Mouse (Mus musculus) midbrain, postnatal 0 days (tissue): ENCODE measurements around the gene Srf. TPM values are rescaled to one million over a fixed set of nuclear protein-coding genes. Genes with fewer than 3 reads are reported as not detected.

ENCODE experiments used
- ATAC-seq: fragments of 200-750 bp; cut with Nextera tagmentation; 2 replicates; pipeline ENCODE4 v1.8.0; 2017; ENCODE audit warnings: moderate number of reproducible peaks, mild to moderate bottlenecking, moderate TSS enrichment, moderate library complexity; ENCODE audit not compliant: low FRiP score
- DNase-seq: peaks from one replicate; pipeline ENCODE4 v3.0.0-alpha.2; 2015; ENCODE audit warnings: low spot score
- H3K27ac ChIP-seq: fragments of 300-500 bp; sonication (generic); 2 replicates; pipeline ENCODE4 v1.5.1; 2014; ENCODE audit warnings: low read depth, mild to moderate bottlenecking, low read length, mixed read lengths
- H3K27me3 ChIP-seq: fragments of 300-500 bp; sonication (generic); 2 replicates; pipeline ENCODE4 v1.6.1; 2014; ENCODE audit warnings: low read length, control low read depth, mixed read lengths; ENCODE audit not compliant: insufficient read depth
- H3K36me3 ChIP-seq: fragments of 300-500 bp; sonication (generic); 2 replicates; pipeline ENCODE4 v1.6.1; 2014; ENCODE audit warnings: low read length, control low read depth, mixed read lengths; ENCODE audit not compliant: insufficient read depth
- H3K4me1 ChIP-seq: fragments of 300-500 bp; sonication (generic); 2 replicates; pipeline ENCODE4 v1.6.1; 2014; ENCODE audit warnings: mild to moderate bottlenecking, control low read depth, antibody characterized with exemption, low read length, mixed read lengths; ENCODE audit not compliant: insufficient read depth
- H3K4me2 ChIP-seq: fragments of 300-500 bp; sonication (generic); 2 replicates; pipeline ENCODE4 v1.6.1; 2014; ENCODE audit warnings: low read depth, mild to moderate bottlenecking, low read length, mixed read lengths; ENCODE audit not compliant: poor library complexity, severe bottlenecking
- H3K4me3 ChIP-seq: fragments of 300-500 bp; sonication (generic); 2 replicates; pipeline ENCODE4 v1.5.1; 2014; ENCODE audit warnings: low read depth, mild to moderate bottlenecking, low read length, moderate library complexity
- H3K9ac ChIP-seq: fragments of 300-500 bp; sonication (generic); replicated peaks from 2 replicates; pipeline ENCODE4 v1.6.1; 2014; ENCODE audit warnings: mild to moderate bottlenecking, low read length, moderate library complexity, mixed read lengths; ENCODE audit not compliant: poor library complexity, severe bottlenecking
- H3K9me3 ChIP-seq: fragments of 300-500 bp; sonication (generic); 2 replicates; pipeline ENCODE4 v1.6.1; 2016; ENCODE audit warnings: low read length, control low read depth
- CTCF ChIP-seq: IDR thresholded peaks from 2 replicates; pipeline ENCODE4 v1.5.1; 2016; ENCODE audit warnings: antibody characterized with exemption, mild to moderate bottlenecking
- WGBS: fragments of 180-500 bp; shearing (Covaris S2); extraction: QIAGEN DNeasy Blood & Tissue Kit; methylation state at CpG from one replicate; pipeline ENCODE4 v1.1.7; 2014; 5-methylcytosine and 5-hydroxymethylcytosine counted together
- polyA plus RNA-seq: library from polyadenylated mRNA; unstranded; fragments of >200 nt; fragmentation: Nextera tagmentation; extraction: Ambion mirVana; gene quantifications from 2 replicates; pipeline ENCODE4 v1.2.1, GENCODE M21; 2015
- total RNA-seq: library from RNA; depleted of rRNA; stranded (reverse); fragments of >200 nt; gene quantifications from 2 replicates; pipeline ENCODE4 v1.2.3, GENCODE M21; 2014

Srf gene
- total and polyA plus RNA-seq, 2 experiments from 2014 or later = 3.3 to 69.0 TPM

- no peak overlapping the region for H3K4me2 ChIP-seq
- WGBS = 93% methylated on average over 6 of the region's 6 CpGs
- H3K4me1 ChIP-seq = peaks cover 21% of the 10 kb centered on the region
- H3K9me3 ChIP-seq = no peaks in the 10 kb centered on the region
- ATAC-seq (no peak), DNase-seq (no peak)
- H3K36me3 ChIP-seq = peaks cover 30% of the 10 kb centered on the region
- H3K4me3 ChIP-seq = no peak overlapping the region
- no peak overlapping the region for H3K27ac ChIP-seq
- no peak overlapping the region for H3K9ac ChIP-seq
- no peak for TF ChIP-seq CTCF
- no peaks in the 10 kb centered on the region for H3K27me3 ChIP-seq
Measured at GRCm38 (mm10) chr17:46551369-46551768, 4.6 kb downstream of the Srf start.

DNA sequence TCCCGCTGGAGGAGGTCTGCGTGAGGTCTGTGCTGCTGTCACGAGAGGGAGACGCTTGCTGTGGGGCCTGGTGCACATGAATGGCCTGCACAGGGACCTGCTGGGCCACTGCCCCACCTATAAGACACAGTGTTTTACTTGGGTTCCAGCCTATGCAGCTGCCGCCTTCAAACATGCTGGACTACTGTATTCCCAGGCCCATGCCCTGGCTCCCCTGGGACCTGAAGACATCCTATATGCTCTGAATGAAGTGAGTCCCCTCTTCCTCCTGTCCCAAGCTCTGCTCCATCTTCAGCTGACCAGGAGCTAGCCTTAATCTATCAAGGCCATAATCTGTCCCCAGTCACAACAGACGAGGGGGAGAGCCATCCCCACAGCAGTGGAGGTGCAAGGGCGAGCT lies 5.1 kb downstream of the Srf start:
- H3K4me3 ChIP-seq = no peak overlapping the region
- no peak overlapping the region for H3K9ac ChIP-seq
- no peak for DNase-seq
- no peak overlapping the region for H3K4me2 ChIP-seq
- ATAC-seq = no peak
- no peak for TF ChIP-seq CTCF
- H3K27me3 ChIP-seq = no peaks in the 10 kb centered on the region
- H3K4me1 ChIP-seq = peaks cover 22% of the 10 kb centered on the region
- WGBS = 91% methylated on average over 7 of the region's 7 CpGs
- H3K27ac ChIP-seq = no peak overlapping the region
- H3K9me3 ChIP-seq = no peaks in the 10 kb centered on the region
- peaks cover 30% of the 10 kb centered on the region for H3K36me3 ChIP-seq

DNA sequence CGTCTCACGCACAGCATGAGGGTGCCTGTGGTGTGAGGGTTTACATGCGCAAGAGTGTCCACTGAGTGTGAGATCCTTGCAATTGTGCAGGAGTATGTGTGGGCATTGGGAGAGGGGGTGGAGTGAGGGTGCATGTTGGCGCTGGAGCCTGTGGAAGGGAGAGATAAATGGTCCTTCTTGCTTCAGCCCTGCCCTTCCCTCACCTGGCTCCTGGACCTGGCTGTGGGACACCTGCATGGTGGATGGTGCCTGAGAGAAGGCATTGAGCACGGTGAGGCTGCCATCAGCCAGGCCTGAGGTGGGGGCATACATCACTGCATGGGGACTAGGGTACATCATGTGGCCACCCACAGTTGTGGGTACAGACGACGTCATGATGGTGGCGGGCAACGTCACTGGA lies 6.3 kb downstream of the Srf start:
- 91% methylated on average over 9 of the region's 9 CpGs for WGBS
- Histone ChIP-seq H3K9ac (no peak overlapping the region), H3K4me2 (no peak overlapping the region), H3K4me3 (no peak overlapping the region), H3K27me3 (no peaks in the 10 kb centered on the region), H3K27ac (no peak overlapping the region), H3K36me3 (peaks cover 30% of the 10 kb centered on the region), H3K4me1 (peaks cover 22% of the 10 kb centered on the region), H3K9me3 (no peaks in the 10 kb centered on the region)
- no peak for DNase-seq
- no peak for ATAC-seq
- TF ChIP-seq CTCF = no peak

- DNase-seq (peak; percentile 59), ATAC-seq (no peak)
- Histone ChIP-seq H3K36me3 (peaks cover 30% of the 10 kb centered on the region), H3K4me3 (no peak overlapping the region), H3K4me1 (peaks cover 20% of the 10 kb centered on the region), H3K27me3 (no peaks in the 10 kb centered on the region), H3K9ac (no peak overlapping the region), H3K4me2 (no peak overlapping the region), H3K27ac (no peak overlapping the region), H3K9me3 (no peaks in the 10 kb centered on the region)
- whole genome bisulfite sequencing = 27% methylated on average over 8 of the region's 8 CpGs
- TF ChIP-seq CTCF = peak; percentile 64
Measured at GRCm38 (mm10) chr17:46549193-46549592, 6.8 kb downstream of the Srf start.

DNA sequence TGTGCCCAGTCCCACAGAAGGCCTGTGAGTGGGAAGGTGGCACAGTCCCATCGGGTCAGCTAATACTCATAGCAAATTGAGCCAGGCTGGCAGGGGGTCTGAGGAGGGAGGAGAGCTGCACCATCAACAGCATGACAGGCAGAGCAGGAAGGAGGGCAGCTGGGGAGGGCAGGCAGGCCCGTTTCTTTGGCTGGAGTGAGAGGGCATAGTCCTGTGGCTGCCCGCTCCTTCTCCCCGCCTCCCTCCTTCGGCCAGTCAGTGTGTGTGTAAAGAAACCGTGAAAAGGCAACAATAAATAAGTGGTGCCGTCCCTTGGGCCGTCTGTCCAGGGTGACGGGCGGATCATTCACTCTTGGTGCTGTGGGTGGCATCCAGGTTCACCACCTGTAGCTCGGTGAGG lies 7.2 kb downstream of the Srf start:
- no peak overlapping the region for H3K4me2 ChIP-seq
- H3K4me3 ChIP-seq = no peak overlapping the region
- H3K4me1 ChIP-seq = peaks cover 16% of the 10 kb centered on the region
- H3K9me3 ChIP-seq = no peaks in the 10 kb centered on the region
- no peak for TF ChIP-seq CTCF
- peaks cover 30% of the 10 kb centered on the region for H3K36me3 ChIP-seq
- no peak overlapping the region for H3K27ac ChIP-seq
- 57% methylated on average over 11 of the region's 11 CpGs for WGBS
- no peak for ATAC-seq
- no peaks in the 10 kb centered on the region for H3K27me3 ChIP-seq
- H3K9ac ChIP-seq = no peak overlapping the region
- no peak for DNase-seq

DNA sequence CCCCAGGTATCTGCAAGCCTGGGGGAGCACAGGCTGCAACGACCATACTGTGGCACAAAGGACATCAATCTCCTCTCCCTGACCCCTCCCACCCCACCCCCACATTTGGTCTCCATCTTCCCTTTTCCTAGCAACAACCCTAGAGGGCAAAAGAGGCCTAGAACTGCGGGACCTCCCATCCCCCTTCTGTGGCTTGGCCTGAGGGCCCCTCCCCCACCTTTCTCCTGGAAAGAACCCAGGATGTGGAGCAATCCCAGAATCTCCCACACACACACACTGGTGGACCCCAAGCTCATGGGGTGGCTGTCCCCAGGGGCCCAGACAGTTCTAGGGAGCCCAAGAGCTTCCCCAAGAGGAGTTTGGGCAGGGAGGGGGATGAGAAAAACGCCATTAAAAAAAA lies 8.1 kb downstream of the Srf start:
- no peak overlapping the region for H3K27ac ChIP-seq
- no peak for ATAC-seq
- no peak overlapping the region for H3K4me2 ChIP-seq
- 28% methylated on average over 3 of the region's 3 CpGs for WGBS
- H3K27me3 ChIP-seq = no peaks in the 10 kb centered on the region
- no peak for TF ChIP-seq CTCF
- H3K36me3 ChIP-seq = peaks cover 35% of the 10 kb centered on the region
- no peak overlapping the region for H3K9ac ChIP-seq
- no peak for DNase-seq
- peaks cover 7% of the 10 kb centered on the region; the same call in 1 of the 2 replicates for H3K4me1 ChIP-seq
- no peaks in the 10 kb centered on the region for H3K9me3 ChIP-seq
- H3K4me3 ChIP-seq = no peak overlapping the region
